Mouse (Mus musculus) heart, embryonic 12.5 days (tissue): Measurements from ENCODE around the gene Dtx2. TPM values are rescaled to one million over a fixed set of nuclear protein-coding genes. Genes with fewer than 3 reads are reported as not detected.
"Not testable (repeated sequence)": the region's sequence is repeated elsewhere in the genome, so short reads cannot be mapped to it uniquely, and the experiment has no call there.

Experiments
- ATAC-seq: fragments of 200-750 bp; cut with Nextera tagmentation; 2 replicates; pipeline ENCODE4 v1.8.0; 2017; ENCODE audit warnings: moderate TSS enrichment, moderate library complexity; ENCODE audit not compliant: insufficient number of reproducible peaks, low FRiP score
- H3K27ac ChIP-seq: fragments of 300-500 bp; sonication (generic); 2 replicates; pipeline ENCODE4 v1.5.1; 2016; ENCODE audit warnings: mild to moderate bottlenecking, moderate library complexity; ENCODE audit not compliant: poor library complexity, severe bottlenecking
- H3K27me3 ChIP-seq: fragments of 300-500 bp; sonication (generic); replicated peaks from 2 replicates; pipeline ENCODE4 v1.6.1; 2016; ENCODE audit warnings: mild to moderate bottlenecking, moderate library complexity
- H3K36me3 ChIP-seq: fragments of 300-500 bp; sonication (generic); 2 replicates; pipeline ENCODE4 v1.6.1; 2016; ENCODE audit warnings: mild to moderate bottlenecking, moderate library complexity
- H3K4me1 ChIP-seq: fragments of 300-500 bp; sonication (generic); replicated peaks from 2 replicates; pipeline ENCODE4 v1.6.1; 2016; ENCODE audit warnings: mild to moderate bottlenecking
- H3K4me2 ChIP-seq: fragments of 300-500 bp; sonication (generic); 2 replicates; pipeline ENCODE4 v1.6.1; 2016; ENCODE audit warnings: mild to moderate bottlenecking, moderate library complexity
- H3K4me3 ChIP-seq: fragments of 300-500 bp; sonication (generic); 2 replicates; pipeline ENCODE4 v1.5.1; 2016; ENCODE audit warnings: mild to moderate bottlenecking
- H3K9ac ChIP-seq: fragments of 300-500 bp; sonication (generic); 2 replicates; pipeline ENCODE4 v1.6.1; 2016; ENCODE audit warnings: mild to moderate bottlenecking, moderate library complexity
- H3K9me3 ChIP-seq: fragments of 300-500 bp; sonication (generic); replicated peaks from 2 replicates; pipeline ENCODE4 v1.6.1; 2016; ENCODE audit warnings: mild to moderate bottlenecking, moderate library complexity
- WGBS: fragments of 180-500 bp; shearing (Covaris S2); methylation state at CpG from one replicate; pipeline ENCODE4 v1.1.7; 2016; 5-methylcytosine and 5-hydroxymethylcytosine counted together
- polyA plus RNA-seq: library from polyadenylated mRNA; unstranded; fragments of >200 nt; fragmentation: Nextera tagmentation; extraction: Ambion mirVana; gene quantifications from 2 replicates; pipeline ENCODE4 v1.2.1, GENCODE M21; 2016

The Dtx2 gene
- polyA plus RNA-seq, 1 experiment from 2014 or later = 28.7 TPM

DNA sequence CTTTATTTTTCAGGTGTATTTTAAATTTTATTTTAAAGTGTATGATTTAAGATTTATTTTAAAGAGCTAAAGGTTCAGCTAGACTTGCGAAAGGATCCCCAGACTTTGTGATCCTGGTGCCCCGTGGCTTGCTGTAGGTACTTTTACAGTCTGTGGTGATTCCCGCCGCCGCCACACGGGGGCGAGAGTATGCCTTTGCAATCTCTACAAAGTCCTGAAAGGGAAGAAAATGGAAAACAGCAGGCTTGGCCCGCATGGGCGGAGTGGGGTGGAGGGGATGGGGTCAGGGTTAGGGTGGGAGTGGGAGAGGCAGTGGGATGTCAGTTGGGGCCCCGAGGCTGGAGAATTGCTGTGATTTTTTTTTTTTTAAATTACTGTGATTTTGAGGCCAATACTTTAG is 51.4 kb downstream of the Dtx2 start:
- Histone ChIP-seq H3K4me2 (no peak overlapping the region), H3K27me3 (no peaks in the 10 kb centered on the region), H3K9me3 (no peaks in the 10 kb centered on the region), H3K9ac (no peak overlapping the region), H3K4me1 (peaks cover under 1% of the 10 kb centered on the region), H3K4me3 (no peak overlapping the region), H3K27ac (no peak overlapping the region), H3K36me3 (no peaks in the 10 kb centered on the region)
- peak; percentile 71; the same call in 1 of the 2 replicates for ATAC-seq
- 5% methylated on average over 10 of the region's 10 CpGs for WGBS

GRCm38 (mm10) chr5:136048541-136048940 is 53.9 kb downstream of the Dtx2 start:
- not testable (repeated sequence) for H3K4me2 ChIP-seq, H3K27ac ChIP-seq, H3K9me3 ChIP-seq, ATAC-seq, H3K9ac ChIP-seq, H3K4me3 ChIP-seq, H3K36me3 ChIP-seq, H3K27me3 ChIP-seq
- H3K4me1 ChIP-seq = peaks cover 13% of the 10 kb centered on the region

DNA sequence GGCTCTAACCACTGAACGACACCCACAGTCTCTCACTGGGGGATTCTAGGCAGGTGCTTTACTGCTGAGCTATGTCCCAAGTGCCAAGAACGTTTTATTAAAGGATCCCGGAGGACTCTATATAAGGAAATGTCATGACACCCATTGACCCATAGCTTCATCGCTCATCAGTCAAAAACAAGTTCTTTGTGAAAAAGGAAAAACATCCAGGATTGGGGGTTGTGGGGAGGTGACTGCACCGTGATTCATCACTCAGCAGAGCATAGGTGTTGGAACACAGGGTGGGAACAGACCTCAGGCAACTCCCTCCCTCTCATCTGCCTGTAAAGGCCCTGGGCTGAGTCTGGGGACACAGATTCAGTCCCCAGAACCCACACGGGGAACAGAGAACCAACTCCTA is 55.3 kb downstream of the Dtx2 start:
- Histone ChIP-seq H3K9ac (no peak overlapping the region), H3K27ac (no peak overlapping the region), H3K4me1 (peaks cover 13% of the 10 kb centered on the region), H3K36me3 (no peaks in the 10 kb centered on the region), H3K9me3 (no peaks in the 10 kb centered on the region), H3K4me2 (no peak overlapping the region), H3K27me3 (no peaks in the 10 kb centered on the region), H3K4me3 (no peak overlapping the region)
- 75% methylated on average over 6 of the region's 6 CpGs for WGBS
- ATAC-seq = no peak

GRCm38 (mm10) chr5:136051231-136052085 is 56.9 kb downstream of the Dtx2 start:
- Histone ChIP-seq H3K4me2 (peak overlapping the region; percentile 18; the same call in 1 of the 2 replicates), H3K4me1 (peaks cover 13% of the 10 kb centered on the region)

GRCm38 (mm10) chr5:136052861-136053655 is 58.5 kb downstream of the Dtx2 start:
- no peaks in the 10 kb centered on the region for H3K9me3 ChIP-seq
- 79% methylated on average over 8 of the region's 8 CpGs for WGBS
- H3K27me3 ChIP-seq = peaks cover 6% of the 10 kb centered on the region; the same call in 1 of the 2 replicates
- H3K4me2 ChIP-seq = no peak overlapping the region
- H3K4me3 ChIP-seq = no peak overlapping the region
- no peak overlapping the region for H3K9ac ChIP-seq
- ATAC-seq = no peak
- no peak overlapping the region for H3K27ac ChIP-seq
- peaks cover 13% of the 10 kb centered on the region for H3K4me1 ChIP-seq
- no peaks in the 10 kb centered on the region for H3K36me3 ChIP-seq

More at GRCm38 (mm10) chr5:136051231-136052085, 56.9 kb downstream of the Dtx2 start:
- no peaks in the 10 kb centered on the region for H3K27me3 ChIP-seq
- H3K27ac ChIP-seq = peak overlapping the region; percentile 78
- no peaks in the 10 kb centered on the region for H3K9me3 ChIP-seq
- no peak overlapping the region for H3K4me3 ChIP-seq
- H3K36me3 ChIP-seq = no peaks in the 10 kb centered on the region
- 13% methylated on average over 10 of the region's 10 CpGs for WGBS
- no peak overlapping the region for H3K9ac ChIP-seq
- ATAC-seq = peak; percentile 72

GRCm38 (mm10) chr5:136054301-136055077 is 59.9 kb downstream of the Dtx2 start, which contains the start of gene Upk3bl:
TSS of gene Upk3bl (plus strand) at chr5:136054492.
- no peaks in the 10 kb centered on the region for H3K9me3 ChIP-seq
- H3K27me3 ChIP-seq = peaks cover 18% of the 10 kb centered on the region
- peaks cover 13% of the 10 kb centered on the region for H3K4me1 ChIP-seq
- H3K27ac ChIP-seq = no peak within 1 kb of the TSS
- H3K9ac ChIP-seq = no peak within 1 kb of the TSS
- no peak for ATAC-seq
- no peaks in the 10 kb centered on the region for H3K36me3 ChIP-seq
- no peak within 1 kb of the TSS for H3K4me3 ChIP-seq
- no peak within 1 kb of the TSS for H3K4me2 ChIP-seq
- WGBS = 88% methylated on average over 11 of the region's 11 CpGs

DNA sequence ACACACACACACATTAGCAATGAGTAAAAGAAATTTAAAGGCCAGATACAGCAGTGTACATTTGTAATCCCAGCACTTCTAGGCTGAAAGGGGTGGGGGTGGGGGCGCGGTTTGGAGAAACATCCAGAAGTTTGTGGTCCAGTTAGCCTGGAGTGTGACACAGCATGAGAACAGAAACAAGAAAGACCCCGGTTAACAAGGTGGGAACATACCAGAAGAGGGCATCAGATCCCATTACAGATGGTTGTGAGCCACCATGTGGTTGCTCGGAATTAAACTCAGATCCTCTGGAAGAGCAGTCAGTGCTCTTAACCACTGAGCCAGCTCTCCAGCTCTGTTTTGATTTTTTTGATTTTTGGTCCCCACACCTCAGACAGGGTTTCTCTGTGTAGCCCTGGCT is 61.5 kb downstream of the Dtx2 start:
- no peak overlapping the region for H3K4me3 ChIP-seq
- H3K4me2 ChIP-seq = no peak overlapping the region
- ATAC-seq = no peak
- peaks cover 31% of the 10 kb centered on the region for H3K27me3 ChIP-seq
- 36% methylated on average over 4 of the region's 4 CpGs for WGBS
- peaks cover 12% of the 10 kb centered on the region for H3K4me1 ChIP-seq
- no peaks in the 10 kb centered on the region for H3K9me3 ChIP-seq
- no peak overlapping the region for H3K9ac ChIP-seq
- no peak overlapping the region for H3K27ac ChIP-seq
- no peaks in the 10 kb centered on the region for H3K36me3 ChIP-seq

GRCm38 (mm10) chr5:136057085-136057484 is 62.5 kb downstream of the Dtx2 start:
- no peak overlapping the region for H3K9ac ChIP-seq
- H3K4me3 ChIP-seq = no peak overlapping the region
- H3K27me3 ChIP-seq = peaks cover 34% of the 10 kb centered on the region
- H3K27ac ChIP-seq = no peak overlapping the region
- WGBS = 24% methylated on average over 8 of the region's 8 CpGs
- H3K4me1 ChIP-seq = peaks cover 1% of the 10 kb centered on the region
- H3K4me2 ChIP-seq = no peak overlapping the region
- H3K9me3 ChIP-seq = no peaks in the 10 kb centered on the region
- H3K36me3 ChIP-seq = no peaks in the 10 kb centered on the region
- ATAC-seq = no peak

GRCm38 (mm10) chr5:136061567-136061966 is 67.0 kb downstream of the Dtx2 start:
- H3K27me3 ChIP-seq = peaks cover 34% of the 10 kb centered on the region
- no peak overlapping the region for H3K9ac ChIP-seq
- H3K36me3 ChIP-seq = no peaks in the 10 kb centered on the region
- 6% methylated on average over 12 of the region's 12 CpGs for WGBS
- H3K9me3 ChIP-seq = no peaks in the 10 kb centered on the region
- H3K4me2 ChIP-seq = no peak overlapping the region
- H3K4me1 ChIP-seq = no peaks in the 10 kb centered on the region
- no peak overlapping the region for H3K4me3 ChIP-seq
- H3K27ac ChIP-seq = no peak overlapping the region
- no peak for ATAC-seq

DNA sequence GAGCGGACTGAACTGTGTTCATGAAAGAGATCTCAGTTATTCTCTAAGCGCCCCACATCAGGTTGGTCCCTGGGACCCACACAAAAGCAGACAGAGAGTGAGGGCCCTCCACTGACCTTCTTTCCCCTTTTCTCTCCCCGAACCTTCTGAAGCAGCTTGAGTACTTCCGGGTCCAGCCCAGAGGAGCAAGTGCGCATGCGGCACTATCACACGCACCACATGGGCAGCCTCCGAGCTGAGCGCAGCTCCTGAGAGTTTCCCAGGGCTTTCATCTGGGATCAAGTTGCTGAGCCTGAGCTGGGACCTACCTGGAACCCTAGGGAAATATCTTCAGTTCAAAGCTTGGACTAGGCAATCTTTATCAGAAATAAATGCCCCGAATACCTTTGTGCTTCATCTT is 69.3 kb downstream of the Dtx2 start:
- 78% methylated on average over 10 of the region's 10 CpGs for WGBS
- Histone ChIP-seq H3K4me3 (no peak overlapping the region), H3K9ac (no peak overlapping the region), H3K4me1 (no peaks in the 10 kb centered on the region), H3K36me3 (no peaks in the 10 kb centered on the region), H3K9me3 (no peaks in the 10 kb centered on the region), H3K27me3 (peaks cover 20% of the 10 kb centered on the region; the same call in 1 of the 2 replicates), H3K27ac (no peak overlapping the region), H3K4me2 (no peak overlapping the region)
- no peak for ATAC-seq
